Mouse (Mus musculus): ENCODE measurements around the gene Pla2g5. TPM values are rescaled to one million over a fixed set of nuclear protein-coding genes. Genes with fewer than 3 reads are reported as not detected.
"Not testable (repeated sequence)": the region's sequence is repeated elsewhere in the genome, so short reads cannot be mapped to it uniquely, and the experiment has no call there.

Pla2g5 gene
- total RNA-seq, 2 experiments from 2014 or later = 27.8 to 31.5 TPM

GRCm38 (mm10) chr4:138859245-138859644 lies 4.0 kb downstream of the Pla2g5 start:
- no peak for DNase-seq (ENCODE audit: low spot score)
- intact Hi-C loops (cut with DNase I) = no loop called here

- intact Hi-C loops (cut with DNase I) = no loop called here
- DNase-seq (ENCODE audit: low spot score) = no peak
Measured at GRCm38 (mm10) chr4:138858446-138858845, 4.8 kb downstream of the Pla2g5 start.

- intact Hi-C loops (cut with DNase I) = no loop called here
- no peak for DNase-seq (ENCODE audit: low spot score)
Measured at GRCm38 (mm10) chr4:138857576-138857975, 5.7 kb downstream of the Pla2g5 start.

- DNase-seq (ENCODE audit: low spot score) = no peak
- intact Hi-C loops (cut with DNase I) = no loop called here
Measured at GRCm38 (mm10) chr4:138856491-138856890, 6.8 kb downstream of the Pla2g5 start.

- intact Hi-C loops (cut with DNase I) = no loop called here
- DNase-seq (ENCODE audit: low spot score) = no peak
Measured at GRCm38 (mm10) chr4:138855092-138855632, 8.1 kb downstream of the Pla2g5 start.

- no peak for DNase-seq (ENCODE audit: low spot score)
- intact Hi-C loops (cut with DNase I) = no loop called here
Measured at GRCm38 (mm10) chr4:138852961-138853360, 10.3 kb downstream of the Pla2g5 start.

- intact Hi-C loops (cut with DNase I) = loop anchor here (1.0 kb wide), 3 partner anchors 103 to 404 kb away; no protein-coding TSS in a partner anchor
- peak; percentile 25 for DNase-seq (ENCODE audit: low spot score)
Measured at GRCm38 (mm10) chr4:138851463-138851862, 11.8 kb downstream of the Pla2g5 start.

GRCm38 (mm10) chr4:138841386-138841785 lies 21.9 kb downstream of the Pla2g5 start:
- intact Hi-C loops (cut with DNase I) = no loop called here
- DNase-seq (ENCODE audit: low spot score) = no peak

- no peak for DNase-seq (ENCODE audit: low spot score)
- intact Hi-C loops (cut with DNase I) = no loop called here
Measured at GRCm38 (mm10) chr4:138840726-138841125, 22.6 kb downstream of the Pla2g5 start.

- DNase-seq (ENCODE audit: low spot score) = no peak
- intact Hi-C loops (cut with DNase I) = no loop called here
Measured at GRCm38 (mm10) chr4:138839806-138840205, 23.5 kb downstream of the Pla2g5 start.

GRCm38 (mm10) chr4:138827147-138827546 lies 36.1 kb downstream of the Pla2g5 start:
- no peak for DNase-seq (ENCODE audit: low spot score)
- intact Hi-C loops (cut with DNase I) = no loop called here

GRCm38 (mm10) chr4:138825751-138826567 lies 37.3 kb downstream of the Pla2g5 start:
- no peak for DNase-seq (ENCODE audit: low spot score)
- intact Hi-C loops (cut with DNase I) = no loop called here

GRCm38 (mm10) chr4:138824660-138825059 lies 38.6 kb downstream of the Pla2g5 start:
- intact Hi-C loops (cut with DNase I) = no loop called here
- DNase-seq (ENCODE audit: low spot score) = no peak

GRCm38 (mm10) chr4:138824161-138824560 lies 39.1 kb downstream of the Pla2g5 start:
- intact Hi-C loops (cut with DNase I) = not testable (repeated sequence)

GRCm38 (mm10) chr4:138821036-138821435 lies 42.2 kb downstream of the Pla2g5 start:
- intact Hi-C loops (cut with DNase I) = no loop called here
- DNase-seq (ENCODE audit: low spot score) = no peak

More at GRCm38 (mm10) chr4:138824161-138824560, 39.1 kb downstream of the Pla2g5 start:
- DNase-seq (ENCODE audit: low spot score) = not testable (repeated sequence)

- peak; percentile 19 for DNase-seq (ENCODE audit: low spot score)
- intact Hi-C loops (cut with DNase I) = no loop called here
Measured at GRCm38 (mm10) chr4:138819101-138819500, 44.2 kb downstream of the Pla2g5 start.

- peak; percentile 25 for DNase-seq (ENCODE audit: low spot score)
- intact Hi-C loops (cut with DNase I) = no loop called here
Measured at GRCm38 (mm10) chr4:138817736-138818135, 45.5 kb downstream of the Pla2g5 start.

GRCm38 (mm10) chr4:138816166-138816565 lies 47.1 kb downstream of the Pla2g5 start:
- intact Hi-C loops (cut with DNase I) = no loop called here
- DNase-seq (ENCODE audit: low spot score) = no peak

GRCm38 (mm10) chr4:138806920-138807541 lies 56.3 kb downstream of the Pla2g5 start:
- no peak for DNase-seq (ENCODE audit: low spot score)
- intact Hi-C loops (cut with DNase I) = no loop called here

- intact Hi-C loops (cut with DNase I) = no loop called here
- DNase-seq (ENCODE audit: low spot score) = no peak
Measured at GRCm38 (mm10) chr4:138806160-138806559, 57.1 kb downstream of the Pla2g5 start.

- DNase-seq (ENCODE audit: low spot score) = no peak
- intact Hi-C loops (cut with DNase I) = no loop called here
Measured at GRCm38 (mm10) chr4:138805248-138805647, 58.0 kb downstream of the Pla2g5 start.

Data from heart, postnatal 25 days (tissue).